Mouse (Mus musculus) testis, adult 2 months (tissue): ENCODE results near the gene Trem1.

Source experiments
- CTCF ChIP-seq: fragments of 200-500 bp; IDR thresholded peaks from 2 replicates; pipeline ENCODE4 v1.5.1; 2012; ENCODE audit warnings: low read depth, mild to moderate bottlenecking, inconsistent platforms, low read length, moderate library complexity; ENCODE audit not compliant: control insufficient read depth, insufficient read depth, insufficient replicate concordance
- POLR2A ChIP-seq: fragments of 200-500 bp; IDR thresholded peaks from 2 replicates; pipeline ENCODE4 v1.6.1; 2012; ENCODE audit warnings: low read depth, mild to moderate bottlenecking, inconsistent platforms, low read length, moderate library complexity; ENCODE audit not compliant: control insufficient read depth

DNA sequence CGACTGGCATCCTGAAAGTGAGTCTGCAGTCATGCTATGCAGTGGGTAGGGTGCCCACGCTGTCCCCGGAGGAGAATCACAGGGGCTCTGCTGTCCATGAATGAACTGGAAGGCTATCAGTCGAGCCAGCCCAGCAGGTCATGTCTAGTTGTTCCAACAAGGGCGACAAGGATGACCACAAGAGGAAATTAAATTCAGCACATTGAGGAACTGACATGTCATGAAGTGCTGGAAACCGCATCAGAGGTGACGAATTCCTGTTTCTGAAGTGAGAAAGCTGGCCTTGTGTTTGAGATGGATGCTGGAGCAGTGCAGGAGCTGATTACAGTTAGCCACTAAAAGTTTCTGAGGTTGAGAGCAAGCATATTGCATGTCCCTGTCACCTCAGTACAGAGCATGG lies 1.9 kb upstream of the Trem1 start:
- no peak for TF ChIP-seq POLR2A
- TF ChIP-seq CTCF, result no peak
